Mouse (Mus musculus): ENCODE measurements at regions not wholly inside any gene's neighbourhood (a gene's known extent, or its start where the extent isn't known, plus 50 kb on each side); places are given as distances from the start of the nearest gene placed in this dataset.

GRCm38 (mm10) chr3:119949041-119949470, 164.8 kb upstream of the Ptbp2 start:
- Histone ChIP-seq H3ac (ENCODE audit: control insufficient read depth, insufficient read length, low read depth) (no peak overlapping the region), H3K79me2 (ENCODE audit: control insufficient read depth, insufficient read depth) (no peaks in the 10 kb centered on the region), H3K4me3 (ENCODE audit: insufficient read depth, poor library complexity, severe bottlenecking) (no peak overlapping the region), H3K27me3 (ENCODE audit: control insufficient read depth, insufficient read depth, insufficient read length) (no peaks in the 10 kb centered on the region), H3K36me3 (ENCODE audit: control insufficient read depth, insufficient read depth) (no peaks in the 10 kb centered on the region), H3K79me3 (ENCODE audit: low read depth) (no peaks in the 10 kb centered on the region)
- TF ChIP-seq MYOG (IDR thresholded peaks at IDR 0.05; ENCODE audit: control insufficient read depth, extremely low read depth, insufficient read length) = no peak

DNA sequence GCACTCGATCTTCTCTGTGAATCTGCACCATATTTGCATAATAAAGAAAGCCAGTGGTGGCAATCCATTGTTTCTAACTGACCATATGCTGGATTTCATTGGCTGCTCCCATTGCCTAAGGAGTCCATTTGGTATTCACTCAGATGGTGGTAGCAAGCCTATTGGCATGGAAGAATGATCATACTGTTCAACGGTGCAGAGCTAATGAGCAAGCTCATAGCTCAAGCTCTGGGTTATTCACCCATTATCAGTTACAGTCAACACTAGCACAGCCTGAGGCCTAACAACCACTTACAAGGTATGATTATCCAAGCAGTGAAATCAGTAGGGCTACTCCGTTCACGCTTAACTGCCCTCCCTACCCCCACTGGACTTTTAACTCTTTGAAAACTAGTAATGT, 162.9 kb upstream of the Ptbp2 start:
- no peak for TF ChIP-seq CTCF (IDR thresholded peaks at IDR 0.05; ENCODE audit: control insufficient read depth, insufficient read depth, insufficient read length)
- no peak for TF ChIP-seq MAX (IDR thresholded peaks at IDR 0.05)
- TF ChIP-seq MYOG (IDR thresholded peaks at IDR 0.05; ENCODE audit: control insufficient read depth, extremely low read depth, insufficient read length) = no peak
- TF ChIP-seq FOSL1 (IDR thresholded peaks at IDR 0.05; ENCODE audit: insufficient read depth, low read length, poor library complexity, severe bottlenecking) = no peak
- no peak for TF ChIP-seq MYOD1 (IDR thresholded peaks at IDR 0.05; ENCODE audit: control insufficient read depth, insufficient read length, low read depth)
- no peak for TF ChIP-seq CEBPB (IDR thresholded peaks at IDR 0.05; ENCODE audit: low read depth)

DNA sequence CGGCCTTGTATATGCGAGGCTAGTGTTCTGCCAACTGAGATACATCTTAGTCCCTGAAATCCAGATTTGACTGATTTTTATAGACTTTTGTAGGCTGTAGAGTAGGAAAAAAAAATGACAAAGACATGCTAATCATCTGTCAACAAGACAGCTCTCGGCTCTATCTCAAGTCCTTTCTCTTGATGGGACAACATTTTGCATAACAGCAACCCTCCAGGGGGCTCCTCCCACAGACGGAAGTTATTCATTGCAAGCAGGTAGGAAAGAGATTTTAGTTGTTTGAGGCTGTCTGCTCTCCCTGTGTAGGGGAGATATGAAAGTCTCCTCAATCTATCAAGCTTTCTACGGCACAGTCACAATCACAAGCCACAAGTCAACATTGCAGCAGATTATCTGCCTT, 159.8 kb upstream of the Ptbp2 start:
- Histone ChIP-seq H3K79me2 (ENCODE audit: control insufficient read depth, insufficient read depth) (no peaks in the 10 kb centered on the region), H3K4me3 (ENCODE audit: insufficient read depth, poor library complexity, severe bottlenecking) (no peak overlapping the region), H3K79me3 (ENCODE audit: low read depth) (no peaks in the 10 kb centered on the region), H3ac (ENCODE audit: control insufficient read depth, insufficient read length, low read depth) (no peak overlapping the region), H3K36me3 (ENCODE audit: control insufficient read depth, insufficient read depth) (no peaks in the 10 kb centered on the region), H3K27me3 (ENCODE audit: control insufficient read depth, insufficient read depth, insufficient read length) (no peaks in the 10 kb centered on the region)
- TF ChIP-seq MAX (IDR thresholded peaks at IDR 0.05) (no peak), MYOG (IDR thresholded peaks at IDR 0.05; ENCODE audit: control insufficient read depth, extremely low read depth, insufficient read length) (no peak), CEBPB (IDR thresholded peaks at IDR 0.05; ENCODE audit: low read depth) (no peak), USF1 (IDR thresholded peaks at IDR 0.05; ENCODE audit: low read depth) (no peak), FOSL1 (IDR thresholded peaks at IDR 0.05; ENCODE audit: insufficient read depth, low read length, poor library complexity, severe bottlenecking) (no peak), MYOD1 (IDR thresholded peaks at IDR 0.05; ENCODE audit: control insufficient read depth, insufficient read length, low read depth) (no peak), CTCF (IDR thresholded peaks at IDR 0.05; ENCODE audit: control insufficient read depth, insufficient read depth, insufficient read length) (no peak)

More for the DNA sequence above, 162.9 kb upstream of the Ptbp2 start:
- Histone ChIP-seq H3K4me3 (ENCODE audit: insufficient read depth, poor library complexity, severe bottlenecking) (no peak overlapping the region), H3ac (ENCODE audit: control insufficient read depth, insufficient read length, low read depth) (no peak overlapping the region), H3K79me2 (ENCODE audit: control insufficient read depth, insufficient read depth) (no peaks in the 10 kb centered on the region), H3K27me3 (ENCODE audit: control insufficient read depth, insufficient read depth, insufficient read length) (no peaks in the 10 kb centered on the region), H3K36me3 (ENCODE audit: control insufficient read depth, insufficient read depth) (no peaks in the 10 kb centered on the region), H3K79me3 (ENCODE audit: low read depth) (no peaks in the 10 kb centered on the region)

DNA sequence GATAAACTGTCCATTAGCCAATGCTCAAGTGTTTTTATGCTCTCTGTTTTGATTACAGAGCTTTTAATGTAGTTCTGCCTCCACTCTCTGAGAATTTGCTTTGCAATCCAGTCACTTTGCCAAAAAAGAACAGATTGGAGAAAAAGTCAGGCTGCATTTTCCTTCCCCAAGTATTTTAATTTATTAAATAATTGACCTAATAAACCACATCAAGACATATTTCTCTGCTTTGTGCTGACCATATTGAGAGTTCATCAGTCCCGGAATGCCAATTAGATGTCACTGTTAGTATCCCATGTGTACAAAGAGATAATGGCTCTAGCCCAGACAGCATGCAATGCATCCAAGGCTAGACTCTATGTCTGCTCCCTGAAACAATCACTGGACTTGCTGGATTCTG, 154.8 kb upstream of the Ptbp2 start:
- Histone ChIP-seq H3K79me3 (ENCODE audit: low read depth) (no peaks in the 10 kb centered on the region), H3K4me3 (ENCODE audit: insufficient read depth, poor library complexity, severe bottlenecking) (no peak overlapping the region), H3ac (ENCODE audit: control insufficient read depth, insufficient read length, low read depth) (no peak overlapping the region), H3K27me3 (ENCODE audit: control insufficient read depth, insufficient read depth, insufficient read length) (no peaks in the 10 kb centered on the region), H3K36me3 (ENCODE audit: control insufficient read depth, insufficient read depth) (no peaks in the 10 kb centered on the region), H3K79me2 (ENCODE audit: control insufficient read depth, insufficient read depth) (no peaks in the 10 kb centered on the region)
- TF ChIP-seq MYOG (IDR thresholded peaks at IDR 0.05; ENCODE audit: control insufficient read depth, extremely low read depth, insufficient read length) = no peak
- TF ChIP-seq MYOD1 (IDR thresholded peaks at IDR 0.05; ENCODE audit: control insufficient read depth, insufficient read length, low read depth) = no peak
- no peak for TF ChIP-seq CTCF (IDR thresholded peaks at IDR 0.05; ENCODE audit: control insufficient read depth, insufficient read depth, insufficient read length)
- no peak for TF ChIP-seq MAX (IDR thresholded peaks at IDR 0.05)
- no peak for TF ChIP-seq USF1 (IDR thresholded peaks at IDR 0.05; ENCODE audit: low read depth)
- no peak for TF ChIP-seq FOSL1 (IDR thresholded peaks at IDR 0.05; ENCODE audit: insufficient read depth, low read length, poor library complexity, severe bottlenecking)
- TF ChIP-seq CEBPB (IDR thresholded peaks at IDR 0.05; ENCODE audit: low read depth) = no peak

DNA sequence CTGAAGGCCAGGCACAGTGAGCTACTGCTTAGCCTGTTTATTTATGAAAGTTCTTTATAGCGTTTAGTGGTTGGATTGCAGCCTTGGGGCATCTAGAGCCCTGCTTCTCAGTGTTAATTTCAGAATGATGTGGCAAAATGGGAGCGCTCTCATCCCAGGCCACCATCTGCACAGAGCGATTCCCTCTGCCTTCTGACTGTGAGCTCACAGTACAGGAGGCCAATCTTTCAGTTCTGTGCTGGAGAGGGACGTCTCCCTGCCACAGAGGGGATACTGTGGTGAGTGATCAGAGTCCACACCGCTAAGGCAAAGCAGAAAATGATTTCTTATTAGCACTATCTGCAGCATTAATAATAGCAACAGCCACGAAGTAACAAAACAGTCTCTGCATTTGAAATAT, 154.2 kb upstream of the Ptbp2 start:
- H3K79me2 ChIP-seq (ENCODE audit: control insufficient read depth, insufficient read depth) = no peaks in the 10 kb centered on the region
- no peaks in the 10 kb centered on the region for H3K27me3 ChIP-seq (ENCODE audit: control insufficient read depth, insufficient read depth, insufficient read length)
- no peak overlapping the region for H3ac ChIP-seq (ENCODE audit: control insufficient read depth, insufficient read length, low read depth)
- TF ChIP-seq CEBPB (IDR thresholded peaks at IDR 0.05; ENCODE audit: low read depth) (no peak), CTCF (IDR thresholded peaks at IDR 0.05; ENCODE audit: control insufficient read depth, insufficient read depth, insufficient read length) (no peak), MYOG (IDR thresholded peaks at IDR 0.05; ENCODE audit: control insufficient read depth, extremely low read depth, insufficient read length) (no peak), FOSL1 (IDR thresholded peaks at IDR 0.05; ENCODE audit: insufficient read depth, low read length, poor library complexity, severe bottlenecking) (no peak), USF1 (IDR thresholded peaks at IDR 0.05; ENCODE audit: low read depth) (no peak), MAX (IDR thresholded peaks at IDR 0.05) (no peak)
- no peaks in the 10 kb centered on the region for H3K79me3 ChIP-seq (ENCODE audit: low read depth)
- no peak overlapping the region for H3K4me3 ChIP-seq (ENCODE audit: insufficient read depth, poor library complexity, severe bottlenecking)
- no peaks in the 10 kb centered on the region for H3K36me3 ChIP-seq (ENCODE audit: control insufficient read depth, insufficient read depth)

DNA sequence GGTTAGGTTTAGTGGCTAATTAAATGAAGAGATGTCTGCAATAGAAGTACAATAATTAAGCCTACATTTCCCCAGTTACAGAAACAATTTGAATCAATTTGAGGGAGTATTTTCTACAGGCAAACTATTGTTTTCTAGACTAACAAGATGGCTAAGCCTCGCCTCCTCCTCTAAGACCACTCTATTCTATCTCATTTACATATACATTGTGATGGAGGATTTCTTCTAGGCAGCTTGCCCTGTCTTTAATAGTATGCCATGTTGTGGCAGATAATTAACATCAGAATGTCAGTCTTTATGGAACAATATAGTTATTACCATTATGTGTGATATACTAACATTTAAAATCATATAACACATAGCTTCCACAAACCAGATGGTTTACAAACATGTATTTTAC, 152.3 kb upstream of the Ptbp2 start:
- TF ChIP-seq MAX (IDR thresholded peaks at IDR 0.05) (no peak), FOSL1 (IDR thresholded peaks at IDR 0.05; ENCODE audit: insufficient read depth, low read length, poor library complexity, severe bottlenecking) (no peak), USF1 (IDR thresholded peaks at IDR 0.05; ENCODE audit: low read depth) (no peak), MYOG (IDR thresholded peaks at IDR 0.05; ENCODE audit: control insufficient read depth, extremely low read depth, insufficient read length) (no peak), CEBPB (IDR thresholded peaks at IDR 0.05; ENCODE audit: low read depth) (no peak), CTCF (IDR thresholded peaks at IDR 0.05; ENCODE audit: control insufficient read depth, insufficient read depth, insufficient read length) (no peak), MYOD1 (IDR thresholded peaks at IDR 0.05; ENCODE audit: control insufficient read depth, insufficient read length, low read depth) (no peak)

More for the DNA sequence above, 152.3 kb upstream of the Ptbp2 start:
- Histone ChIP-seq H3K79me3 (ENCODE audit: low read depth) (no peaks in the 10 kb centered on the region), H3ac (ENCODE audit: control insufficient read depth, insufficient read length, low read depth) (no peak overlapping the region), H3K79me2 (ENCODE audit: control insufficient read depth, insufficient read depth) (no peaks in the 10 kb centered on the region), H3K4me3 (ENCODE audit: insufficient read depth, poor library complexity, severe bottlenecking) (no peak overlapping the region), H3K36me3 (ENCODE audit: control insufficient read depth, insufficient read depth) (no peaks in the 10 kb centered on the region), H3K27me3 (ENCODE audit: control insufficient read depth, insufficient read depth, insufficient read length) (no peaks in the 10 kb centered on the region)

Measured in C2C12 (cell line).